8 mouse cellular contexts compared by ENCODE assay signal in genomic region chr5:31494513-31495297, GRCm38 (mm10). TPM values are rescaled to one million over a fixed set of nuclear protein-coding genes. Genes with fewer than 3 reads are reported as not detected.
A peak's percentile ranks its signal among the peaks of the same experiment; 100 is the strongest.
DNase-seq lines count a peak whose midpoint lies in the region; ATAC-seq and TF ChIP-seq lines count a peak whose summit lies in the region.

TSS of gene Gpn1 (plus strand) at chr5:31494741.

- H3ac ChIP-seq in C2C12 (ENCODE audit: control insufficient read depth, insufficient read length, low read depth) = peak within 1 kb of the TSS; percentile 80
- H3ac ChIP-seq in myocyte (ENCODE audit: control insufficient read depth, insufficient read length) = peak within 1 kb of the TSS; percentile 31

- peak; percentile 97 for DNase-seq in brain, embryonic 14.5 days (ENCODE audit: low read depth)
- peak; percentile 81 for DNase-seq in liver, adult 2 months (ENCODE audit: extremely low read depth, low read depth, low spot score)
- peak; percentile 91 for DNase-seq in splenic B cell, adult 2 months (ENCODE audit: low read depth, low spot score)

- H3K27ac ChIP-seq in heart, embryonic 11.5 days (ENCODE audit: low read depth, low read length) = no peak within 1 kb of the TSS
- H3K27ac ChIP-seq in kidney, embryonic 16.5 days (ENCODE audit: low read length) = 0 out of 2 replicates have a peak within 1 kb of the TSS, but pooled peaks have one; percentile 13
- H3K27ac ChIP-seq in liver, adult 2 months (replicated peaks; ENCODE audit: insufficient read depth, low read depth, low read length) = no peak within 1 kb of the TSS

- under 1% methylated on average over 49 of the region's 49 CpGs for WGBS in heart, embryonic 11.5 days (ENCODE audit: insufficient replicate concordance)
- WGBS in kidney, embryonic 16.5 days = under 1% methylated on average over 48 of the region's 49 CpGs
- WGBS in liver, adult 2 months = under 1% methylated on average over 49 of the region's 49 CpGs

- H3K4me3 ChIP-seq in C2C12 (ENCODE audit: insufficient read depth, poor library complexity, severe bottlenecking) = peak within 1 kb of the TSS; percentile 72
- H3K4me3 ChIP-seq in erythroblast, embryonic 14.5 days (replicated peaks) = peak within 1 kb of the TSS; percentile 91
- H3K4me3 ChIP-seq in heart, embryonic 11.5 days (ENCODE audit: low read depth, low read length) = peak within 1 kb of the TSS; percentile 93
- H3K4me3 ChIP-seq in kidney, embryonic 16.5 days (ENCODE audit: low read length) = peak within 1 kb of the TSS; percentile 97
- peak within 1 kb of the TSS; percentile 72 for H3K4me3 ChIP-seq in liver, adult 2 months (ENCODE audit: insufficient read depth, low read depth, low read length)
- peak within 1 kb of the TSS; percentile 59 for H3K4me3 ChIP-seq in myocyte

- peaks cover 18% of the 10 kb centered on the region for H3K79me2 ChIP-seq in C2C12 (ENCODE audit: control insufficient read depth, insufficient read depth)
- peaks cover 4% of the 10 kb centered on the region; the same call in 1 of the 2 replicates for H3K79me2 ChIP-seq in liver, adult 2 months (ENCODE audit: control insufficient read depth, insufficient read depth, low read length)
- H3K79me2 ChIP-seq in myocyte (ENCODE audit: control insufficient read depth, insufficient read depth) = peaks cover 5% of the 10 kb centered on the region

- no peak for TF ChIP-seq CTCF in C2C12 (IDR thresholded peaks at IDR 0.05; ENCODE audit: control insufficient read depth, insufficient read depth, insufficient read length)
- TF ChIP-seq CTCF in brain, embryonic 14.5 days (IDR thresholded peaks at IDR 0.05; ENCODE audit: borderline replicate concordance, extremely low read depth, insufficient read depth, insufficient read length) = no peak
- no peak for TF ChIP-seq CTCF in liver, adult 2 months (IDR thresholded peaks at IDR 0.05; ENCODE audit: low read depth, low read length)

- H3K9ac ChIP-seq in heart, embryonic 11.5 days (ENCODE audit: low read depth, low read length) = peak within 1 kb of the TSS; percentile 87
- H3K9ac ChIP-seq in kidney, embryonic 16.5 days (replicated peaks; ENCODE audit: low read length) = peak within 1 kb of the TSS; percentile 88
- H3K9ac ChIP-seq in liver, adult 2 months (ENCODE audit: low read depth, low read length) = peak within 1 kb of the TSS; percentile 39

- H3K4me2 ChIP-seq in heart, embryonic 11.5 days = peak within 1 kb of the TSS; percentile 84
- H3K4me2 ChIP-seq in kidney, embryonic 16.5 days (replicated peaks; ENCODE audit: low read depth, low read length) = peak within 1 kb of the TSS; percentile 78
- peak within 1 kb of the TSS; percentile 83 for H3K4me2 ChIP-seq in myocyte (ENCODE audit: low read depth)

- peaks cover 10% of the 10 kb centered on the region for H3K79me3 ChIP-seq in C2C12 (ENCODE audit: low read depth)

- H3K27me3 ChIP-seq in C2C12 (ENCODE audit: control insufficient read depth, insufficient read depth, insufficient read length) (no peaks in the 10 kb centered on the region), myocyte (ENCODE audit: control insufficient read depth, insufficient read depth, insufficient read length) (no peaks in the 10 kb centered on the region)
- peaks cover 15% of the 10 kb centered on the region for H3K27me3 ChIP-seq in erythroblast, embryonic 14.5 days (ENCODE audit: control insufficient read depth)
- no peaks in the 10 kb centered on the region for H3K27me3 ChIP-seq in heart, embryonic 11.5 days (ENCODE audit: control insufficient read depth, insufficient read depth, low read length)
- no peaks in the 10 kb centered on the region for H3K27me3 ChIP-seq in kidney, embryonic 16.5 days (ENCODE audit: insufficient read depth, low read length)
- H3K27me3 ChIP-seq in liver, adult 2 months (ENCODE audit: control insufficient read depth, insufficient read depth, low read length) = no peaks in the 10 kb centered on the region
- no peaks in the 10 kb centered on the region for H3K27me3 ChIP-seq in splenic B cell, adult 2 months (ENCODE audit: control insufficient read depth, insufficient read depth, low read length, poor library complexity, severe bottlenecking)

- ATAC-seq in heart, embryonic 11.5 days (replicated peaks; ENCODE audit: insufficient number of reproducible peaks, low FRiP score, low TSS enrichment) = peak; percentile 98
- peak; percentile 100 for ATAC-seq in kidney, embryonic 16.5 days (ENCODE audit: low FRiP score, low TSS enrichment)

- peak; percentile 36; the same call in 1 of the 2 replicates for TF ChIP-seq POLR2A in brain, embryonic 14.5 days (IDR thresholded peaks at IDR 0.05; ENCODE audit: borderline replicate concordance, extremely low read depth, insufficient read depth, insufficient read length, poor library complexity, severe bottlenecking)
- TF ChIP-seq POLR2A in liver, adult 2 months (IDR thresholded peaks at IDR 0.05; ENCODE audit: extremely low read depth, insufficient read depth, low read length) = no peak
- TF ChIP-seq POLR2A in myocyte (IDR thresholded peaks at IDR 0.05; ENCODE audit: insufficient read length, low read depth) = peak; percentile 68

- H3K4me1 ChIP-seq in erythroblast, embryonic 14.5 days (ENCODE audit: control insufficient read depth) = peaks cover 23% of the 10 kb centered on the region
- peaks cover 4% of the 10 kb centered on the region; the same call in 1 of the 2 replicates for H3K4me1 ChIP-seq in heart, embryonic 11.5 days (ENCODE audit: control insufficient read depth, insufficient read depth, low read length)
- peaks cover 9% of the 10 kb centered on the region for H3K4me1 ChIP-seq in kidney, embryonic 16.5 days (ENCODE audit: insufficient read depth, low read length)
- H3K4me1 ChIP-seq in liver, adult 2 months (ENCODE audit: control insufficient read depth, insufficient read depth, low read length) = peaks cover 4% of the 10 kb centered on the region

- H3K36me3 ChIP-seq in C2C12 (ENCODE audit: control insufficient read depth, insufficient read depth) (peaks cover 28% of the 10 kb centered on the region), myocyte (ENCODE audit: control insufficient read depth, insufficient read depth) (peaks cover 13% of the 10 kb centered on the region)
- H3K36me3 ChIP-seq in erythroblast, embryonic 14.5 days (ENCODE audit: control insufficient read depth) = peaks cover 29% of the 10 kb centered on the region
- H3K36me3 ChIP-seq in heart, embryonic 11.5 days (ENCODE audit: control insufficient read depth, insufficient read depth, low read length) = peaks cover 9% of the 10 kb centered on the region; the same call in 1 of the 2 replicates
- peaks cover 29% of the 10 kb centered on the region for H3K36me3 ChIP-seq in kidney, embryonic 16.5 days (ENCODE audit: insufficient read depth, low read length)
- peaks cover 11% of the 10 kb centered on the region; the same call in 1 of the 2 replicates for H3K36me3 ChIP-seq in liver, adult 2 months (ENCODE audit: control insufficient read depth, insufficient read depth, low read length)
- H3K36me3 ChIP-seq in splenic B cell, adult 2 months (ENCODE audit: control insufficient read depth, insufficient read depth, low read length, poor library complexity, severe bottlenecking) = peaks cover 3% of the 10 kb centered on the region; the same call in 1 of the 2 replicates

- H3K9me3 ChIP-seq in erythroblast, embryonic 14.5 days (ENCODE audit: control insufficient read depth, low read length) = no peaks in the 10 kb centered on the region
- H3K9me3 ChIP-seq in heart, embryonic 11.5 days (replicated peaks; ENCODE audit: control insufficient read depth, low read length) = no peaks in the 10 kb centered on the region
- H3K9me3 ChIP-seq in kidney, embryonic 16.5 days (ENCODE audit: low read length) = no peaks in the 10 kb centered on the region

TF ChIP-seq in C2C12, 6 proteins besides CTCF, POLR2A, EP300 and RAD21:
- TF ChIP-seq MYOG (IDR thresholded peaks at IDR 0.05; ENCODE audit: control insufficient read depth, extremely low read depth, insufficient read length) (no peak), USF1 (IDR thresholded peaks at IDR 0.05; ENCODE audit: low read depth) (no peak), CEBPB (IDR thresholded peaks at IDR 0.05; ENCODE audit: low read depth) (no peak), MYOD1 (IDR thresholded peaks at IDR 0.05; ENCODE audit: control insufficient read depth, insufficient read length, low read depth) (no peak), FOSL1 (IDR thresholded peaks at IDR 0.05; ENCODE audit: insufficient read depth, low read length, poor library complexity, severe bottlenecking) (no peak), MAX (IDR thresholded peaks at IDR 0.05) (no peak)
TF ChIP-seq in C2C12: peak in this region for 0.

TF ChIP-seq in myocyte, 11 proteins besides CTCF, POLR2A, EP300 and RAD21:
- TF ChIP-seq SRF (IDR thresholded peaks at IDR 0.05; ENCODE audit: control insufficient read depth, insufficient read length, low read depth) (no peak), POLR2AphosphoS2 (IDR thresholded peaks at IDR 0.05; ENCODE audit: insufficient read length, low read depth) (peak; percentile 31)

RNA-seq across cellular contexts. Expression of gene Gpn1, which starts in this region (rescaled TPM):
- polyA plus RNA-seq in C2C12 (2012; fragmentation: generic; extraction: Trizol) (20.0 TPM), myocyte (2012; fragmentation: generic; extraction: Trizol) (19.1 TPM)
- 35.0 and 40.6 TPM in 2 replicates for polyA plus RNA-seq in brain, embryonic 14.5 days (2012; rRNA removed)
- 0.31 and 0.81 TPM in 2 replicates for polyA plus RNA-seq in erythroblast, embryonic 14.5 days (2012)
- 52.0 and 52.7 TPM in 2 replicates for polyA plus RNA-seq in heart, embryonic 11.5 days (2014; fragmentation: Nextera tagmentation; extraction: Ambion mirVana)
- polyA plus RNA-seq in kidney, embryonic 16.5 days (2015; fragmentation: Nextera tagmentation; extraction: Ambion mirVana) = 67.2 and 68.0 TPM in 2 replicates
- total RNA-seq in liver, adult 2 months (2014; rRNA removed) = 8.5 and 9.5 TPM in 2 replicates
- 13.2 and 19.0 TPM in 2 replicates for polyA plus RNA-seq in liver, adult 2 months (2012; rRNA removed)
